Mouse (Mus musculus): ENCODE data around the gene Myo1g. TPM values are rescaled to one million over a fixed set of nuclear protein-coding genes. Genes with fewer than 3 reads are reported as not detected.

The Myo1g gene
- polyA plus RNA-seq, 1 experiment, result 0.11 TPM

- TF ChIP-seq POLR2A (IDR thresholded peaks at IDR 0.05; ENCODE audit: low read depth, low read length), result no peak
- TF ChIP-seq CTCF (IDR thresholded peaks at IDR 0.05; ENCODE audit: borderline replicate concordance, insufficient read depth, low read length), result no peak
- Histone ChIP-seq H3K4me1 (ENCODE audit: control insufficient read depth, insufficient read depth, low read length) (no peaks in the 10 kb centered on the region), H3K4me3 (ENCODE audit: insufficient read depth, low read length) (no peak overlapping the region)
Measured at GRCm38 (mm10) chr11:6480191-6480590, 40.6 kb downstream of the Myo1g start.

GRCm38 (mm10) chr11:6479231-6479630 lies 41.5 kb downstream of the Myo1g start:
- Histone ChIP-seq H3K4me1 (ENCODE audit: control insufficient read depth, insufficient read depth, low read length) (no peaks in the 10 kb centered on the region), H3K27ac (ENCODE audit: insufficient read depth, low read length) (no peak overlapping the region), H3K4me3 (ENCODE audit: insufficient read depth, low read length) (no peak overlapping the region)
- TF ChIP-seq CTCF (IDR thresholded peaks at IDR 0.05; ENCODE audit: borderline replicate concordance, insufficient read depth, low read length) (no peak), POLR2A (IDR thresholded peaks at IDR 0.05; ENCODE audit: low read depth, low read length) (no peak)

More at GRCm38 (mm10) chr11:6480191-6480590, 40.6 kb downstream of the Myo1g start:
- H3K27ac ChIP-seq (ENCODE audit: insufficient read depth, low read length), result no peak overlapping the region

- Histone ChIP-seq H3K27ac (ENCODE audit: insufficient read depth, low read length) (no peak overlapping the region), H3K4me1 (ENCODE audit: control insufficient read depth, insufficient read depth, low read length) (no peaks in the 10 kb centered on the region), H3K4me3 (ENCODE audit: insufficient read depth, low read length) (no peak overlapping the region)
- TF ChIP-seq POLR2A (IDR thresholded peaks at IDR 0.05; ENCODE audit: low read depth, low read length), result no peak
- no peak for TF ChIP-seq CTCF (IDR thresholded peaks at IDR 0.05; ENCODE audit: borderline replicate concordance, insufficient read depth, low read length)
Measured at GRCm38 (mm10) chr11:6477350-6477749, 43.4 kb downstream of the Myo1g start.

GRCm38 (mm10) chr11:6476876-6477275 lies 43.9 kb downstream of the Myo1g start:
- TF ChIP-seq CTCF (IDR thresholded peaks at IDR 0.05; ENCODE audit: borderline replicate concordance, insufficient read depth, low read length) (no peak), POLR2A (IDR thresholded peaks at IDR 0.05; ENCODE audit: low read depth, low read length) (no peak)
- no peaks in the 10 kb centered on the region for H3K4me1 ChIP-seq (ENCODE audit: control insufficient read depth, insufficient read depth, low read length)
- no peak overlapping the region for H3K27ac ChIP-seq (ENCODE audit: insufficient read depth, low read length)
- no peak overlapping the region for H3K4me3 ChIP-seq (ENCODE audit: insufficient read depth, low read length)

- TF ChIP-seq CTCF (IDR thresholded peaks at IDR 0.05; ENCODE audit: borderline replicate concordance, insufficient read depth, low read length) (no peak), POLR2A (IDR thresholded peaks at IDR 0.05; ENCODE audit: low read depth, low read length) (peak; percentile 87)
- Histone ChIP-seq H3K4me3 (ENCODE audit: insufficient read depth, low read length) (peak within 1 kb of the TSS; percentile 96), H3K4me1 (ENCODE audit: control insufficient read depth, insufficient read depth, low read length) (peaks cover 3% of the 10 kb centered on the region; the same call in 1 of the 2 replicates), H3K27ac (ENCODE audit: insufficient read depth, low read length) (peak within 1 kb of the TSS; percentile 93)
Measured at GRCm38 (mm10) chr11:6475867-6476484, 44.8 kb downstream of the Myo1g start, which contains the start of gene Purb. Gene Purb (minus strand): TSS chr11:6475917.

GRCm38 (mm10) chr11:6474874-6475731 lies 45.7 kb downstream of the Myo1g start:
- TF ChIP-seq POLR2A (IDR thresholded peaks at IDR 0.05; ENCODE audit: low read depth, low read length) (0 out of 2 replicates have a peak, but pooled peaks have one; percentile 14), CTCF (IDR thresholded peaks at IDR 0.05; ENCODE audit: borderline replicate concordance, insufficient read depth, low read length) (no peak)

GRCm38 (mm10) chr11:6474381-6474780 lies 46.4 kb downstream of the Myo1g start:
- peak overlapping the region; percentile 11; the same call in 1 of the 2 replicates for H3K27ac ChIP-seq (ENCODE audit: insufficient read depth, low read length)

More at GRCm38 (mm10) chr11:6474874-6475731, 45.7 kb downstream of the Myo1g start:
- Histone ChIP-seq H3K27ac (ENCODE audit: insufficient read depth, low read length) (peak overlapping the region; percentile 90), H3K4me1 (ENCODE audit: control insufficient read depth, insufficient read depth, low read length) (peaks cover 8% of the 10 kb centered on the region; the same call in 1 of the 2 replicates), H3K4me3 (ENCODE audit: insufficient read depth, low read length) (peak overlapping the region; percentile 93)

GRCm38 (mm10) chr11:6472076-6472475 lies 48.7 kb downstream of the Myo1g start:
- H3K4me1 ChIP-seq (ENCODE audit: control insufficient read depth, insufficient read depth, low read length), result peaks cover 9% of the 10 kb centered on the region; the same call in 1 of the 2 replicates

More at GRCm38 (mm10) chr11:6474381-6474780, 46.4 kb downstream of the Myo1g start:
- peaks cover 8% of the 10 kb centered on the region; the same call in 1 of the 2 replicates for H3K4me1 ChIP-seq (ENCODE audit: control insufficient read depth, insufficient read depth, low read length)
- peak overlapping the region; percentile 93 for H3K4me3 ChIP-seq (ENCODE audit: insufficient read depth, low read length)
- TF ChIP-seq CTCF (IDR thresholded peaks at IDR 0.05; ENCODE audit: borderline replicate concordance, insufficient read depth, low read length), result no peak
- TF ChIP-seq POLR2A (IDR thresholded peaks at IDR 0.05; ENCODE audit: low read depth, low read length), result no peak

GRCm38 (mm10) chr11:6471493-6471892 lies 49.3 kb downstream of the Myo1g start:
- no peak for TF ChIP-seq CTCF (IDR thresholded peaks at IDR 0.05; ENCODE audit: borderline replicate concordance, insufficient read depth, low read length)
- TF ChIP-seq POLR2A (IDR thresholded peaks at IDR 0.05; ENCODE audit: low read depth, low read length), result no peak
- peaks cover 9% of the 10 kb centered on the region; the same call in 1 of the 2 replicates for H3K4me1 ChIP-seq (ENCODE audit: control insufficient read depth, insufficient read depth, low read length)
- H3K4me3 ChIP-seq (ENCODE audit: insufficient read depth, low read length), result peak overlapping the region; percentile 78
- peak overlapping the region; percentile 89 for H3K27ac ChIP-seq (ENCODE audit: insufficient read depth, low read length)

More at GRCm38 (mm10) chr11:6472076-6472475, 48.7 kb downstream of the Myo1g start:
- TF ChIP-seq CTCF (IDR thresholded peaks at IDR 0.05; ENCODE audit: borderline replicate concordance, insufficient read depth, low read length), result no peak
- TF ChIP-seq POLR2A (IDR thresholded peaks at IDR 0.05; ENCODE audit: low read depth, low read length), result no peak
- H3K4me3 ChIP-seq (ENCODE audit: insufficient read depth, low read length), result peak overlapping the region; percentile 92
- peak overlapping the region; percentile 89 for H3K27ac ChIP-seq (ENCODE audit: insufficient read depth, low read length)

Measured in embryonic fibroblast, embryonic 13.5 days (primary cell).